In genomic region chr2:30592391-30592790, GRCm38 (mm10) we compare ENCODE assay signal across 21 mouse cellular contexts. TPM values are rescaled to one million over a fixed set of nuclear protein-coding genes. Genes with fewer than 3 reads are reported as not detected.
DNase-seq lines count a peak whose midpoint lies in the region; ATAC-seq and TF ChIP-seq lines count a peak whose summit lies in the region.
"Had no signal": no experiment of that assay in that cellular context is flagged by ENCODE, and none has a peak within 500 bp of the region (broad histone marks: within the 10 kb centered on the region; RNA-seq: fewer than 3 reads in every experiment).

No protein-coding gene starts in this region.

- H3K27me3 ChIP-seq in forebrain, embryonic 15.5 days, result no peaks in the 10 kb centered on the region
- H3K27me3 ChIP-seq in forebrain, embryonic 11.5 days (ENCODE audit: control insufficient read depth, insufficient read depth, low read length), result no peaks in the 10 kb centered on the region
- no peaks in the 10 kb centered on the region for H3K27me3 ChIP-seq in hindbrain, embryonic 10.5 days (ENCODE audit: insufficient read depth, poor library complexity, severe bottlenecking)
- no peaks in the 10 kb centered on the region for H3K27me3 ChIP-seq in hindbrain, embryonic 11.5 days (ENCODE audit: control insufficient read depth, insufficient read depth, low read length)
- no peaks in the 10 kb centered on the region for H3K27me3 ChIP-seq in embryonic facial prominence, embryonic 10.5 days (replicated peaks; ENCODE audit: low read depth, poor library complexity, severe bottlenecking)
- H3K27me3 ChIP-seq: embryonic facial prominence, embryonic 13.5 days; hindbrain, embryonic 15.5 days; limb, embryonic 12.5 days; liver, embryonic 12.5 days; stomach, embryonic 15.5 days had no signal

- H3K36me3 ChIP-seq in forebrain, embryonic 15.5 days, result no peaks in the 10 kb centered on the region
- H3K36me3 ChIP-seq in forebrain, embryonic 11.5 days (ENCODE audit: control insufficient read depth, insufficient read depth, low read length), result no peaks in the 10 kb centered on the region
- no peaks in the 10 kb centered on the region for H3K36me3 ChIP-seq in hindbrain, embryonic 10.5 days
- H3K36me3 ChIP-seq in hindbrain, embryonic 11.5 days (ENCODE audit: control insufficient read depth, insufficient read depth, low read length), result no peaks in the 10 kb centered on the region
- no peaks in the 10 kb centered on the region for H3K36me3 ChIP-seq in embryonic facial prominence, embryonic 10.5 days (replicated peaks)
- H3K36me3 ChIP-seq: embryonic facial prominence, embryonic 13.5 days; hindbrain, embryonic 15.5 days; limb, embryonic 12.5 days; liver, embryonic 12.5 days; stomach, embryonic 15.5 days had no signal

- no peak overlapping the region for H3K9ac ChIP-seq in forebrain, embryonic 15.5 days (replicated peaks)
- no peak overlapping the region for H3K9ac ChIP-seq in forebrain, embryonic 11.5 days (ENCODE audit: low read length)
- no peak overlapping the region for H3K9ac ChIP-seq in hindbrain, embryonic 11.5 days (ENCODE audit: low read depth, low read length)
- H3K9ac ChIP-seq: hindbrain, embryonic 15.5 days; liver, embryonic 12.5 days; stomach, embryonic 15.5 days had no signal

- no peak overlapping the region for H3K4me3 ChIP-seq in forebrain, embryonic 15.5 days
- no peak overlapping the region for H3K4me3 ChIP-seq in forebrain, embryonic 11.5 days (ENCODE audit: low read depth, low read length)
- H3K4me3 ChIP-seq in hindbrain, embryonic 10.5 days, result no peak overlapping the region
- H3K4me3 ChIP-seq in hindbrain, embryonic 11.5 days (ENCODE audit: low read depth, low read length), result no peak overlapping the region
- H3K4me3 ChIP-seq in left cerebral cortex, adult 2 months, result no peak overlapping the region
- H3K4me3 ChIP-seq in embryonic facial prominence, embryonic 10.5 days, result no peak overlapping the region
- H3K4me3 ChIP-seq: embryonic facial prominence, embryonic 13.5 days; hindbrain, embryonic 15.5 days; limb, embryonic 12.5 days; liver, embryonic 12.5 days; megakaryocyte, embryonic 14.5 days; stomach, embryonic 15.5 days had no signal

- no peak overlapping the region for H3K4me2 ChIP-seq in forebrain, embryonic 15.5 days (replicated peaks)
- no peak overlapping the region for H3K4me2 ChIP-seq in forebrain, embryonic 11.5 days (ENCODE audit: low read depth, low read length, severe bottlenecking)
- no peak overlapping the region for H3K4me2 ChIP-seq in hindbrain, embryonic 11.5 days (replicated peaks; ENCODE audit: low read depth, low read length)
- H3K4me2 ChIP-seq: embryonic facial prominence, embryonic 13.5 days; hindbrain, embryonic 15.5 days; limb, embryonic 12.5 days; liver, embryonic 12.5 days; stomach, embryonic 15.5 days had no signal

- TF ChIP-seq CTCF in left cerebral cortex, adult 2 months (IDR thresholded peaks at IDR 0.05), result no peak

- intact Hi-C loops in left cerebral cortex, adult 2 months (cut with DNase I), result loop anchor here (5.0 kb wide), 1 partner anchor 100 kb away; no protein-coding TSS in a partner anchor

- H3K4me1 ChIP-seq in forebrain, embryonic 15.5 days, result peaks cover 51% of the 10 kb centered on the region
- peaks cover 9% of the 10 kb centered on the region for H3K4me1 ChIP-seq in forebrain, embryonic 11.5 days (replicated peaks; ENCODE audit: control insufficient read depth, insufficient read depth, low read length)
- H3K4me1 ChIP-seq in hindbrain, embryonic 10.5 days (replicated peaks), result peaks cover 71% of the 10 kb centered on the region
- peaks cover 5% of the 10 kb centered on the region; the same call in 1 of the 2 replicates for H3K4me1 ChIP-seq in hindbrain, embryonic 11.5 days (replicated peaks; ENCODE audit: control insufficient read depth, insufficient read depth, low read length)
- H3K4me1 ChIP-seq in embryonic facial prominence, embryonic 10.5 days, result peaks cover 64% of the 10 kb centered on the region

- H3K9me3 ChIP-seq in forebrain, embryonic 15.5 days, result no peaks in the 10 kb centered on the region
- no peaks in the 10 kb centered on the region for H3K9me3 ChIP-seq in forebrain, embryonic 11.5 days (ENCODE audit: control insufficient read depth, low read length)
- H3K9me3 ChIP-seq in hindbrain, embryonic 10.5 days, result no peaks in the 10 kb centered on the region
- no peaks in the 10 kb centered on the region for H3K9me3 ChIP-seq in hindbrain, embryonic 11.5 days (ENCODE audit: control insufficient read depth, low read length)
- no peaks in the 10 kb centered on the region for H3K9me3 ChIP-seq in embryonic facial prominence, embryonic 10.5 days
- H3K9me3 ChIP-seq: embryonic facial prominence, embryonic 13.5 days; hindbrain, embryonic 15.5 days; limb, embryonic 12.5 days; liver, embryonic 12.5 days; megakaryocyte, embryonic 14.5 days; stomach, embryonic 15.5 days had no signal

- WGBS in forebrain, embryonic 15.5 days, result 75% methylated on average over 6 of the region's 6 CpGs
- 78% methylated on average over 6 of the region's 6 CpGs for WGBS in forebrain, embryonic 11.5 days
- 76% methylated on average over 6 of the region's 6 CpGs for WGBS in hindbrain, embryonic 10.5 days
- 72% methylated on average over 6 of the region's 6 CpGs for WGBS in hindbrain, embryonic 11.5 days
- WGBS in embryonic facial prominence, embryonic 10.5 days, result 73% methylated on average over 6 of the region's 6 CpGs

- no peak for DNase-seq in forebrain, embryonic 11.5 days (ENCODE audit: low spot score)
- no peak for DNase-seq in hindbrain, embryonic 10.5 days (ENCODE audit: low spot score)
- DNase-seq in hindbrain, embryonic 11.5 days (ENCODE audit: low spot score), result no peak
- peak in 1 of 2 experiments; percentile 7 for DNase-seq in left cerebral cortex, adult 2 months (ENCODE audit: extremely low spot score in 1 of 2, low spot score in 2 of 2)
- no peak for DNase-seq in left cerebral cortex, adult 18-20 months (ENCODE audit: low spot score in 2 of 2)
- DNase-seq in embryonic facial prominence, embryonic 10.5 days (ENCODE audit: low spot score), result no peak
- DNase-seq in yolk sac, embryonic 10.5 days (ENCODE audit: low spot score), result no peak
- DNase-seq: adrenal gland, postnatal 36 days; lung, adult 2 months; retina, postnatal 1 day; thymus, adult 18-20 months; thymus, postnatal 4 days had no signal

- H3K27ac ChIP-seq in forebrain, embryonic 15.5 days (replicated peaks), result peak overlapping the region; percentile 99; the same call in 1 of the 2 replicates
- no peak overlapping the region for H3K27ac ChIP-seq in forebrain, embryonic 11.5 days (ENCODE audit: low read depth, low read length)
- H3K27ac ChIP-seq in hindbrain, embryonic 10.5 days, result peak overlapping the region; percentile 93
- H3K27ac ChIP-seq in hindbrain, embryonic 11.5 days (ENCODE audit: low read depth, low read length), result no peak overlapping the region
- H3K27ac ChIP-seq in left cerebral cortex, adult 2 months, result peak overlapping the region; percentile 100; the same call in 1 of the 2 replicates
- peak overlapping the region; percentile 97 for H3K27ac ChIP-seq in embryonic facial prominence, embryonic 10.5 days (replicated peaks)
- H3K27ac ChIP-seq: hindbrain, embryonic 15.5 days; kidney, postnatal 0 days; liver, embryonic 12.5 days had no signal

- ATAC-seq in forebrain, embryonic 15.5 days (replicated peaks), result no peak
- no peak for ATAC-seq in forebrain, embryonic 11.5 days (replicated peaks; ENCODE audit: low FRiP score)
- ATAC-seq in hindbrain, embryonic 11.5 days (ENCODE audit: low FRiP score), result no peak
- ATAC-seq: intestine, embryonic 16.5 days; liver, embryonic 12.5 days had no signal

RNA-seq across cellular contexts. Expression of gene Cstad, which starts 2.4 kb away (rescaled TPM):
- polyA plus RNA-seq in forebrain, embryonic 15.5 days (2015; fragmentation: Nextera tagmentation; extraction: Ambion mirVana), result 0.63 and 1.4 TPM in 2 replicates
- 0.57 and 0.71 TPM in 2 replicates for polyA plus RNA-seq in forebrain, embryonic 11.5 days (2014; fragmentation: Nextera tagmentation; extraction: Ambion mirVana)
- polyA plus RNA-seq in hindbrain, embryonic 10.5 days (2016; fragmentation: Nextera tagmentation; extraction: Ambion mirVana), result 0.33 and 0.47 TPM in 2 replicates
- 0.18 and 0.57 TPM in 2 replicates for polyA plus RNA-seq in hindbrain, embryonic 11.5 days (2014; fragmentation: Nextera tagmentation; extraction: Ambion mirVana)
- 1 to 10 TPM; 2.8 to 5.7 TPM for total RNA-seq in left cerebral cortex, adult 2 months (2021)
- 1 to 10 TPM; 3.1 to 4.0 TPM for total RNA-seq in left cerebral cortex, adult 18-20 months (2021)
- 0.44 and 0.86 TPM in 2 replicates for polyA plus RNA-seq in embryonic facial prominence, embryonic 10.5 days (2016; fragmentation: Nextera tagmentation; extraction: Ambion mirVana)

Comparison
In these comparisons a context has a peak if more than half of its experiments do, and no peak if none do; other contexts are left out.
1. H3K27ac ChIP-seq: peak in forebrain, embryonic 15.5 days (single experiment), hindbrain, embryonic 10.5 days (single experiment), left cerebral cortex, adult 2 months (single experiment) and embryonic facial prominence, embryonic 10.5 days (single experiment); none in forebrain, embryonic 11.5 days (single experiment) and hindbrain, embryonic 11.5 days (single experiment).